Mouse (Mus musculus) neural tube, embryonic 10.5 days (tissue): ENCODE data around the gene Dst.
A peak's percentile ranks its signal among the peaks of the same experiment; 100 is the strongest.

Experiments
- DNase-seq: peaks from one replicate; pipeline ENCODE4 v3.0.0-alpha.2; 2017; ENCODE audit warnings: low spot score; ENCODE audit errors: extremely low spot score

Gene Dst

GRCm38 (mm10) chr1:34165926-34166325 is 257.9 kb downstream of the Dst start:
- DNase-seq: no peak

- DNase-seq: no peak
Measured at GRCm38 (mm10) chr1:34167151-34168057, 259.4 kb downstream of the Dst start.

GRCm38 (mm10) chr1:34169086-34169485 is 261.1 kb downstream of the Dst start:
- no peak for DNase-seq

- no peak for DNase-seq
Measured at GRCm38 (mm10) chr1:34174517-34174916, 266.5 kb downstream of the Dst start.

- no peak for DNase-seq
Measured at GRCm38 (mm10) chr1:34174961-34175360, 266.9 kb downstream of the Dst start.

GRCm38 (mm10) chr1:34178022-34178727 is 270.1 kb downstream of the Dst start:
- DNase-seq: no peak

- no peak for DNase-seq
Measured at GRCm38 (mm10) chr1:34179756-34180155, 271.7 kb downstream of the Dst start.

- DNase-seq: peak; percentile 21
Measured at GRCm38 (mm10) chr1:34182406-34183249, 274.6 kb downstream of the Dst start.

- peak; percentile 22 for DNase-seq
Measured at GRCm38 (mm10) chr1:34183250-34183926, 275.4 kb downstream of the Dst start.

GRCm38 (mm10) chr1:34184266-34184665 is 276.2 kb downstream of the Dst start:
- DNase-seq: no peak

GRCm38 (mm10) chr1:34186033-34186432 is 278.0 kb downstream of the Dst start:
- no peak for DNase-seq

- DNase-seq: no peak
Measured at GRCm38 (mm10) chr1:34187501-34187900, 279.5 kb downstream of the Dst start.

- no peak for DNase-seq
Measured at GRCm38 (mm10) chr1:34188721-34189236, 280.8 kb downstream of the Dst start.

- no peak for DNase-seq
Measured at GRCm38 (mm10) chr1:34189318-34189717, 281.3 kb downstream of the Dst start.

GRCm38 (mm10) chr1:34189970-34190369 is 281.9 kb downstream of the Dst start:
- peak; percentile 38 for DNase-seq

GRCm38 (mm10) chr1:34192174-34192573 is 284.1 kb downstream of the Dst start:
- no peak for DNase-seq

- DNase-seq: no peak
Measured at GRCm38 (mm10) chr1:34200791-34201190, 292.8 kb downstream of the Dst start.

GRCm38 (mm10) chr1:34201483-34201882 is 293.5 kb downstream of the Dst start:
- DNase-seq: no peak

GRCm38 (mm10) chr1:34211704-34212103 is 303.7 kb downstream of the Dst start:
- DNase-seq: no peak

GRCm38 (mm10) chr1:34216456-34216855 is 308.4 kb downstream of the Dst start:
- DNase-seq: no peak

GRCm38 (mm10) chr1:34218323-34218722 is 310.3 kb downstream of the Dst start:
- DNase-seq: peak; percentile 68
